Mouse (Mus musculus): ENCODE measurements around the gene Spert. TPM values are rescaled to one million over a fixed set of nuclear protein-coding genes. Genes with fewer than 3 reads are reported as not detected.

Gene Spert
- total RNA-seq, 2 experiments from 2014 or later: not detected

Other genes starting within 250 kb of the Spert start
- under 1 TPM in 1 of 2 experiments, not detected in 1; 0.05 TPM for gene Siah3, start 137.1 kb downstream of the Spert start, total RNA-seq (2021)
- not detected for gene Erich6b, start 49.1 kb upstream of the Spert start, total RNA-seq (2021)
- gene Cog3, start 161.4 kb upstream of the Spert start, total RNA-seq (2021): 10 to 100 TPM; 13.6 to 14.3 TPM
- 10 to 100 TPM; 20.8 to 21.1 TPM for gene Slc25a30, start 193.9 kb upstream of the Spert start, total RNA-seq (2021)

Measured in heart, postnatal 14 days (tissue).